Mouse (Mus musculus) lung, postnatal 0 days (tissue): ENCODE measurements around the gene Rab42.

Experiments
- CTCF ChIP-seq: IDR thresholded peaks from 2 replicates; pipeline ENCODE4 v1.5.1; 2016; ENCODE audit warnings: antibody characterized with exemption, mild to moderate bottlenecking
- EP300 ChIP-seq: IDR thresholded peaks from 2 replicates; pipeline ENCODE4 v1.6.1; 2016; ENCODE audit warnings: antibody characterized with exemption, mild to moderate bottlenecking, control low read depth

DNA sequence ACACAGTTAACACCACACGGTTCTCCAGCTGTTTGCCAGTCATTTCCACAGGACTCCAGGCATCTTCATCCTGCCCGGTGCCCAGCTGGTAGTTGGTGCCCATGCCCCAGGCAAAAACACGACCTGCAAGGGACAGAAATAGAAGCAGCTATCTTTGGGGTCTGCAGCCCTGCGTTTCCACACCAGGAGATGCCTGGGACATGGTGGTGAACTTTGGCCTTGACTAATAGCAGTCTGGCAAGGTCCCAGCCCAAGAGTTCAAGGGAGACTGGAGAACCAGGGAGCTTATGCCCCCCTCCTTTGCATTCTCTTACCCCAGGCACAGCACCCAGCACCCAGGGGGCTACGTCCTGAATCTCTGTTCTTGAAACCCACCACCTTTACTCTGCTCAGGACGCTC lies 29.7 kb upstream of the Rab42 start:
- TF ChIP-seq CTCF (no peak), EP300 (no peak)
